Comparison of ENCODE assay signal across 13 mouse cellular contexts in genomic region chr2:173432258-173432657, GRCm38 (mm10).
DNase-seq lines count a peak whose midpoint lies in the region; ATAC-seq and TF ChIP-seq lines count a peak whose summit lies in the region.
"Had no signal": no experiment of that assay in that cellular context is flagged by ENCODE, and none has a peak within 500 bp of the region (broad histone marks: within the 10 kb centered on the region; RNA-seq: fewer than 3 reads in every experiment).

No protein-coding gene starts in this region.

- no peaks in the 10 kb centered on the region for H3K27me3 ChIP-seq in kidney, embryonic 14.5 days (ENCODE audit: control insufficient read depth, insufficient read depth, low read length)
- H3K27me3 ChIP-seq in myocyte (ENCODE audit: control insufficient read depth, insufficient read depth, insufficient read length): no peaks in the 10 kb centered on the region
- H3K27me3 ChIP-seq in neural tube, embryonic 15.5 days (replicated peaks): no peaks in the 10 kb centered on the region
- H3K27me3 ChIP-seq: CH12.LX; midbrain, embryonic 15.5 days had no signal

- H3K27ac ChIP-seq in kidney, embryonic 14.5 days (ENCODE audit: low read depth, low read length): 0 out of 2 replicates have a peak overlapping the region, but pooled peaks have one; percentile 37
- 0 out of 2 replicates have a peak overlapping the region, but pooled peaks have one; percentile 24 for H3K27ac ChIP-seq in gastrocnemius, adult 2 months
- no peak overlapping the region for H3K27ac ChIP-seq in neural tube, embryonic 15.5 days (replicated peaks)
- H3K27ac ChIP-seq: midbrain, embryonic 15.5 days had no signal

- intact Hi-C loops in gastrocnemius, adult 2 months (cut with DNase I): no loop called here
- intact Hi-C loops in heart, postnatal 14 days (cut with DNase I): no loop called here

- no peak overlapping the region for H3K4me3 ChIP-seq in kidney, embryonic 14.5 days (ENCODE audit: low read length)
- no peak overlapping the region for H3K4me3 ChIP-seq in gastrocnemius, adult 2 months
- no peak overlapping the region for H3K4me3 ChIP-seq in myocyte
- no peak overlapping the region for H3K4me3 ChIP-seq in neural tube, embryonic 15.5 days (replicated peaks)
- H3K4me3 ChIP-seq: midbrain, embryonic 15.5 days had no signal

- no peak for DNase-seq in kidney, postnatal 25 days
- peak; percentile 73 for DNase-seq in gastrocnemius, adult 2 months
- DNase-seq in heart, postnatal 14 days: peak; percentile 66 to 67
- no peak for DNase-seq in adrenal gland, adult 2 months
- DNase-seq in thymus, postnatal 25 days: no peak
- DNase-seq: left cerebral cortex, postnatal 4 days; lung, embryonic 14.5 days had no signal

- no peak overlapping the region for H3K4me2 ChIP-seq in kidney, embryonic 14.5 days (replicated peaks; ENCODE audit: low read depth, low read length)
- H3K4me2 ChIP-seq in myocyte (ENCODE audit: low read depth): peak overlapping the region; percentile 55
- H3K4me2 ChIP-seq in neural tube, embryonic 15.5 days: no peak overlapping the region
- H3K4me2 ChIP-seq: lung, embryonic 14.5 days; midbrain, embryonic 15.5 days had no signal

- TF ChIP-seq CTCF in gastrocnemius, adult 2 months (IDR thresholded peaks at IDR 0.05): no peak

- WGBS in kidney, embryonic 14.5 days: 30% methylated on average over 3 of the region's 3 CpGs
- 70% methylated on average over 3 of the region's 3 CpGs for WGBS in neural tube, embryonic 15.5 days

- H3K36me3 ChIP-seq in kidney, embryonic 14.5 days (ENCODE audit: control insufficient read depth, insufficient read depth, low read length): no peaks in the 10 kb centered on the region
- no peaks in the 10 kb centered on the region for H3K36me3 ChIP-seq in myocyte (ENCODE audit: control insufficient read depth, insufficient read depth)
- no peaks in the 10 kb centered on the region for H3K36me3 ChIP-seq in neural tube, embryonic 15.5 days
- H3K36me3 ChIP-seq: midbrain, embryonic 15.5 days had no signal

- peak; percentile 81 for ATAC-seq in kidney, embryonic 14.5 days (ENCODE audit: low FRiP score, low TSS enrichment)
- no peak for ATAC-seq in neural tube, embryonic 15.5 days (ENCODE audit: low FRiP score)
- ATAC-seq: inflammation-experienced regulatory T-cells, adult 6 months; midbrain, embryonic 15.5 days had no signal

- no peak overlapping the region for H3K9ac ChIP-seq in kidney, embryonic 14.5 days (ENCODE audit: low read depth, low read length)
- H3K9ac ChIP-seq in neural tube, embryonic 15.5 days (replicated peaks): no peak overlapping the region
- H3K9ac ChIP-seq: lung, embryonic 14.5 days; midbrain, embryonic 15.5 days had no signal

- no peak for TF ChIP-seq POLR2A in myocyte (IDR thresholded peaks at IDR 0.05; ENCODE audit: insufficient read length, low read depth)

- peaks cover 15% of the 10 kb centered on the region; the same call in 1 of the 2 replicates for H3K4me1 ChIP-seq in kidney, embryonic 14.5 days (ENCODE audit: control insufficient read depth, insufficient read depth, low read length)
- H3K4me1 ChIP-seq in neural tube, embryonic 15.5 days: peaks cover 9% of the 10 kb centered on the region; the same call in 1 of the 2 replicates

- no peak overlapping the region for H3ac ChIP-seq in myocyte (ENCODE audit: control insufficient read depth, insufficient read length)

- H3K79me2 ChIP-seq in myocyte (ENCODE audit: control insufficient read depth, insufficient read depth): no peaks in the 10 kb centered on the region

- no peaks in the 10 kb centered on the region for H3K9me3 ChIP-seq in kidney, embryonic 14.5 days (ENCODE audit: control insufficient read depth, low read length)
- no peaks in the 10 kb centered on the region for H3K9me3 ChIP-seq in neural tube, embryonic 15.5 days (replicated peaks)
- H3K9me3 ChIP-seq: midbrain, embryonic 15.5 days had no signal

TF ChIP-seq in myocyte, 11 proteins besides CTCF, POLR2A, EP300 and RAD21:
- TF ChIP-seq TCF3 (IDR thresholded peaks at IDR 0.05; ENCODE audit: insufficient read length, low read depth): peak; percentile 19
- TF ChIP-seq MYOG (IDR thresholded peaks at IDR 0.05; ENCODE audit: control insufficient read depth in 1 of 3, insufficient read depth in 1 of 3, insufficient read length in 2 of 3, low read depth in 2 of 3): peak in 1 of 3 experiments; percentile 29
- no peak for TF ChIP-seq CEBPB (IDR thresholded peaks at IDR 0.05; ENCODE audit: insufficient read depth, poor library complexity, severe bottlenecking)
- TF ChIP-seq MYOD1 (IDR thresholded peaks at IDR 0.05; ENCODE audit: control insufficient read depth in 1 of 3, insufficient read length in 2 of 3, low read depth in 2 of 3): peak in 2 of 3 experiments; percentile 65 to 79
- peak; percentile 70 for TF ChIP-seq TCF12 (IDR thresholded peaks at IDR 0.05; ENCODE audit: insufficient read depth, poor library complexity, severe bottlenecking)
- no peak for TF ChIP-seq E2F4 (IDR thresholded peaks at IDR 0.05; ENCODE audit: insufficient read depth)

Comparison
In these comparisons a context has a peak if more than half of its experiments do, and no peak if none do; other contexts are left out.
1. DNase-seq: peak in gastrocnemius, adult 2 months (single experiment) and heart, postnatal 14 days (2 of 2); none in kidney, postnatal 25 days (0 of 2), adrenal gland, adult 2 months (single experiment) and thymus, postnatal 25 days (single experiment).